Mouse (Mus musculus): ENCODE measurements around the gene Catsperd. TPM values are rescaled to one million over a fixed set of nuclear protein-coding genes. Genes with fewer than 3 reads are reported as not detected.

The Catsperd gene
- 0.53 TPM for polyA plus RNA-seq (2014; fragmentation: Illumina TruSeq; extraction: RNeasy Lipid Tissue Mini Kit (QIAGEN cat#74804); ENCODE audit: low read depth, low replicate concordance)

DNA sequence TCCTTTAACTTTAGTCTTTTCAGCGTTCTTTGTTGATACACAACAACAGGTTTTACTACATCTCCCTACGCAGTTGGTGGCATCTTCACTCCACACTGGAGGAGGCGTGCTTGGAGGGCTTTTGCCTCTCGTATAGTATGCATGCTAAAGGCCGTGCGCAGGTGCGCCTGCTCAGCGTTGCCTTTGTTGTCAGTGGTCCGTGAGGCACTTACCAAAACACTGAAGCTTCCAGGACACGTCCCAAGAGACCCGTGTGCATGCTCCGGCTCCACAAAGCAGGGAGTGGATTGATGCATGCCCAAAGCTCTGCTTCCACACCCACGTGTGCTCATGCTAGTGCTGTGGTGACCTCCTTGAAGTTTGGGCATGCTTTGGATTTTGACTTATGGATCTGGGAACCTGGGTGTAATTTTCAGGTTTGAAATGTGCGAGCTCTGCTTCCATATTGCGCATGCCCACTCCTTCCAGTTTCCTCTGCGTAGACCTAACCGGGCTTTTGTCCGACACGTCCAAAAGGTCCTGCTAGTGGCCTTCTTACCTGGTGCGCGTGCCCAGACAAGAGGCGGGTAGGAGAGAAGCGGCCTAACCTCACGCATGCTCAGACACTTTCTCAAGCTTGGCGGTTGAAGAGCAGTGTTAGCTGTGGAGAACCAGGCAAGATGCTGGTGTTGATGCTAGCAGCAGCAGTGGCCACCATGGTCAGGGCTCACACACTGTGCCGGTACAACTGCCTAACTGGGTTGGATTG lies at the start of gene Catsperd:
Catsperd (plus strand) TSS at position 614 of the 748 bp plus-strand sequence.

DNA sequence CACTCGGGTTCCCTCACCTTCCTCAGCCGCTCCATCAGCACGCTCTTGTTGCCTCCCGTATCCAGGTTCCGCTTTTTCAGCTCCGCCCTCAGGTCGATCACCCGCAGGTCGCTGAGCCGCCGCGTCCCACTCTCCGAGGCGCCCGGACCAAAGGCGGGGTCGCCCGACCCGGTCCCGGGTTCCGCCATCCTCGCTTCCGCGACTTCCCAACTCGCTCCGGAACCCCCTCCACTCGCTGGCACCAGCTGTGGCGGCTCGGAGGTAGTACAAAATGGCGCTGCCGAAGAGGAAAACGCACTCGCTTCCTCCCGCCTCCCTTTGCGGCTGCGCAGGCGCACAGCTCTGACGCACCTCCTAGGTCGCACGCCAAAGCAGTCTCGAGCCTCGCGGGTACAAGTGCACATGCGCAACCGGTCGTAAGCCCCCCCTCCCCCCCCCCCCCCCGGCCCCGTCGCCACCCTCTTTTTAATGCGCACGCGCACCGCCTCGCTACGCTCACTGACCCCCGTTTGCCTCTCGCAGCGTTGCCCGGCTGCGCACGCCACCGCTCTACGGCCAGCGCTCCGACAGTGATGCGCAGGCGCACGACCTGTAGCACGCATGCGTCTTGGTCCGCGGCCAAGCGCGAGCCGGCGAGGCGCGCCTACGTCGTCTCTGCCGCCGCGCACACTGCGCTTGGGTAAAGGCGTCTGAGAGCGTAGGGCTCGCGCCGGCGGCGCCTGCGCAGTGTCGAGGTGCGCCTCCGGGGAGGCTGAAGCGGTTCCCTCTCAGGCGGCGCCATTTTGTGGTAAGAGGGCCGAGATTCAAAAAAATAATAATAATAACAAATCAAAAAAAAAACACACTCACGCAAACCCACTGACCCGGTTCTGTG lies 43.4 kb upstream of the Catsperd start, which contains the start of the genes Safb2 and Safb:
Safb2 (minus strand) TSS at position 329 of the 874 bp plus-strand sequence.
Safb (plus strand) TSS at position 569 of the 874 bp plus-strand sequence.

DNA sequence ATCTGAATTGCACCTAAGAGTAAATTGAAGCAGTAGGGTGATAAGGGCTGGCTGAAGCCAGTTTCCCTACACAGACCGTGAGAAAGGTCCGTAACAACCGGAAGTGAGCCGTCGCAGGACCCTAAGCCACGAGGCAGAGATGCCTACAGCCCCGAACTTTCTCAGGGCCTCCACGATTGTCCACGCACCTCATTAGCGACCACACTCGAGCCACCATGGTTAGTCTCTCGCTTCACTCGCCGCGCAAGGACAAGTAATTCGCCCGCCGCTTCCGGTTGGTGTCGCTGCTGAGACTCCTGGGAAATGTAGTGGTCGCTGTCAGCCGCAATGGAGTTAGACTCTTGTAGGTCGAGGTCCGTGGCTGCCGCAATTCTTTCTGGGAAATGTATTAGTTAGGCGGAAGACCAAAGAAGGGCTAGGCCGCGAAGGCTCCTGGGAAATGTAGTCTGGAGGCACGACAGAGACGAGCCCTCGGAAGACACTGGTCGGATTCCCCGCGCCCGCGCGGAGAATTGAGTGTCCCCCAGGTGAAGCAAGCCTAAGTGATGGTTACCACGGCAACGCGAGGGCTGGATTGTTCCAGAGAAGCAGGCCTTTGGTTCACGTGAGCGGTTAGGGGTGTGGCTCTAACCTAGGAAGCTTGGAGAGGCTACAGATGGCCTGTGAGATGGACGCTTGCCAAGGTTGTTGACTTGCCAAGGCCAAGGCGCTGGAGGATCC lies 18.3 kb upstream of the Catsperd start, which contains the start of gene 2410015M20Rik:
2410015M20Rik (minus strand) TSS at position 320 of the 720 bp plus-strand sequence.

DNA sequence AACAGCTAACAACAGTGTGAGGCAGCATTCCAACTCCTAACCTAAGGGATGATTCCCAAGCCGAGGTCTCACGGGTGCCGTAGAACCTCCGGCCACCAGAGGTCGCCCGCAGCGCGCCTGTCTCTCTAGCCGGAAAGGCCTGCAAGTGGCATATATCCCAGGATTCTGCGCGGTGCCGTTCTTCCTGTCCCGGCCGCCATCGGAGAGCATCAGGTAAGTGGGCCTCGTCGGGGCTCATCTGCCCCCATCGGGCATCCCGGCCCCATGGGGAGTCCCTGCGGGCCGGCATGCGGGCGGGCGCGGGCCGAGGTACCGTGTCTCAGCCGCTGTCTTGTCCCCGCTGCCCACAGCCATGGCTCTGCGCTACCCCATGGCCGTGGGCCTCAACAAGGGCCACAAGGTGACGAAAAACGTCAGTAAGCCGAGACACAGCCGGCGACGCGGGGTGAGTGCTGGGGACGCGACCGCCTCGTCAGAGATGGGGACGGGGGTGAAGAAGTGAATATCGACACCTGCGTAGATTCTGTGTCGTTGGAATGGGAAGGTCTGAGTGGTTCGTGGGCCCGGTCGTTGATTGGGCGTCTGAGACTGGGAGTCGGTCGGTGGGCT lies 14.6 kb upstream of the Catsperd start, which contains the start of gene Rpl36:
Rpl36 (plus strand) TSS at position 181 of the 609 bp plus-strand sequence.

DNA sequence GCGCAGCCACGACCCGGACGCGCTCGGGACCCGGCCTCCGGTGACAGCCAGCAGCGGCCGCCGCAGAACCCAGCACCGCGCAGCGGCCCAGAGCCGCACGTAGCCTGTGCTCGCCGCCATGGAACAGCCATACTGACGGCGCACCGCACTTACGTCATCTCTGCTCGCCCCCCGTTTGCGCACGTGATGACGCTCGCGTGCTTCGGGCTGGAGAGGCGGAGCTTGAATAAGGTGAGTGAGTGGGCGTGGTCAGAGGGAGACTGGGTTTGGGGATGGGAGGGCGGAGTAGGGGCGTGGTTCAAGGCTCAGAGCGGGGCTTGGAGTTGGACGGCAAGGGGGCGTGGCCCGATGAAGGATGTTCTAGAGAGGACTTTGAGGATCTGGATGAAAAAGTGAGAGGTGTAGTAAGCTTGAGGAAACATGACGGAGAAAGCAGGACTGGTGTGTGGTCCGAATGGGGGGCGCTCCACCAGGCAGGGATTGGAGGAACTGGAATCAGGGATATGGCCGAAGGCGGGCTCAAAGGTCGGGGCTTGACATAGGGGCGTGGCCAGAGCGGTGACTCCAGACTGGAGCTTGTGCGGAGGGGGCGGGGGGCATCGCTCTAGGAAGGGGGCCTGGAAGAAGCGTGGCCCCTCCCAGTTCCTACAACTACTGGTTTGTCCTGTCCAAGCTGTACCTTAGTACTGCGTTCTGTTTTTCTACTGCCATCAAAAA lies 1.0 kb upstream of the Catsperd start, which contains the start of gene Lonp1:
Lonp1 (minus strand) TSS at position 134 of the 717 bp plus-strand sequence.

DNA sequence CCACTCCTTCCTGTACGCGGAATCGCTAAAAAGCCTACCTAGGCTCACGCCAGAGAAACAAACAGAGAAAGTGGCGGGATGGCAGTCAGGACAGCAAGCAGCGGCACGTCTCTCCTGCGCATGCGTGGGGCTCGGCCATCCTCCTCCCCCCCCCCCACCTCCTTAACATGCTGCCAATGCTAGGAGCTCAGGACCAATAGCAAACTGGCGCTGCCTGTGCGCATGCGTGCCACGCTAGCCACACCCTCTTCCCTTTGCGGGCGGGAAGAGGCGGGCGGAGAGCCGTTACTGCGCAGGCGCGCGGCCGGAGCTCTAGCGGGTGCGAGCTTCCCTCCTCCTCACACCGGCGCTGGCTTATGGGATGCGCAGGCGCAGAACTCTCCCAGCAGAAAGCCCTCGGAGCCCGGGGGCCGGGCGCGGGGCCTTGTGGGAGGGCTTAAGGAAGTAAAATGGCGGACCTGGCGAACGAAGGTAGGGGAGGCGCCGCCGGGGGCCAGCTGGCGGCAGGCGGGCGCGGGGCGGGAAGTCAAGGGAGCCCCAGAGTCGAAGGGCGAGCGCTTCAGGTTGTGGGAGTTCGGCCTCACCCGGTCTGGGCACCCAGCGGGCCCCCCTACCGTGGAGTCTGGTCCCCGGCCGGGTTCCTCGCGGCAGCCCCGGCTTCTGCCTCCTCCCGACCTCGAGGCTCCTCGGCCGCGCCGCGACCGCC lies 45.2 kb downstream of the Catsperd start, which contains the start of gene Ranbp3:
Ranbp3 (plus strand) TSS at position 354 of the 706 bp plus-strand sequence.

Other genes with a start within 250 kb of the Catsperd start
- gene Ptprs, start 151.7 kb upstream of the Catsperd start, polyA plus RNA-seq (2014; fragmentation: Illumina TruSeq; extraction: RNeasy Lipid Tissue Mini Kit (QIAGEN cat#74804); ENCODE audit: low read depth, low replicate concordance) = 0.08 TPM
- not detected for gene Znrf4, start 115.7 kb upstream of the Catsperd start, polyA plus RNA-seq (2014; fragmentation: Illumina TruSeq; extraction: RNeasy Lipid Tissue Mini Kit (QIAGEN cat#74804); ENCODE audit: low read depth, low replicate concordance)
- not detected for gene Gm20219, start 73.8 kb upstream of the Catsperd start, polyA plus RNA-seq (2014; fragmentation: Illumina TruSeq; extraction: RNeasy Lipid Tissue Mini Kit (QIAGEN cat#74804); ENCODE audit: low read depth, low replicate concordance)
- 22.4 TPM for gene Safb2, start 43.6 kb upstream of the Catsperd start, polyA plus RNA-seq (2014; fragmentation: Illumina TruSeq; extraction: RNeasy Lipid Tissue Mini Kit (QIAGEN cat#74804); ENCODE audit: low read depth, low replicate concordance)
- 7.8 TPM for gene Safb, start 43.3 kb upstream of the Catsperd start, polyA plus RNA-seq (2014; fragmentation: Illumina TruSeq; extraction: RNeasy Lipid Tissue Mini Kit (QIAGEN cat#74804); ENCODE audit: low read depth, low replicate concordance)
- 30.1 TPM for gene 2410015M20Rik, start 18.4 kb upstream of the Catsperd start, polyA plus RNA-seq (2014; fragmentation: Illumina TruSeq; extraction: RNeasy Lipid Tissue Mini Kit (QIAGEN cat#74804); ENCODE audit: low read depth, low replicate concordance)
- gene Rpl36, start 14.7 kb upstream of the Catsperd start, polyA plus RNA-seq (2014; fragmentation: Illumina TruSeq; extraction: RNeasy Lipid Tissue Mini Kit (QIAGEN cat#74804); ENCODE audit: low read depth, low replicate concordance) = not detected
- gene Lonp1, start 1.3 kb upstream of the Catsperd start, polyA plus RNA-seq (2014; fragmentation: Illumina TruSeq; extraction: RNeasy Lipid Tissue Mini Kit (QIAGEN cat#74804); ENCODE audit: low read depth, low replicate concordance) = 10.4 TPM
- 1.4 TPM for gene Ranbp3, start 45.2 kb downstream of the Catsperd start, polyA plus RNA-seq (2014; fragmentation: Illumina TruSeq; extraction: RNeasy Lipid Tissue Mini Kit (QIAGEN cat#74804); ENCODE audit: low read depth, low replicate concordance)
- gene Ndufa11, start 89.6 kb downstream of the Catsperd start, polyA plus RNA-seq (2014; fragmentation: Illumina TruSeq; extraction: RNeasy Lipid Tissue Mini Kit (QIAGEN cat#74804); ENCODE audit: low read depth, low replicate concordance) = not detected
- gene Vmac, start 89.9 kb downstream of the Catsperd start, polyA plus RNA-seq (2014; fragmentation: Illumina TruSeq; extraction: RNeasy Lipid Tissue Mini Kit (QIAGEN cat#74804); ENCODE audit: low read depth, low replicate concordance) = 6.5 TPM
- gene Nrtn, start 129.4 kb downstream of the Catsperd start, polyA plus RNA-seq (2014; fragmentation: Illumina TruSeq; extraction: RNeasy Lipid Tissue Mini Kit (QIAGEN cat#74804); ENCODE audit: low read depth, low replicate concordance) = not detected
- gene Dus3l, start 136.6 kb downstream of the Catsperd start, polyA plus RNA-seq (2014; fragmentation: Illumina TruSeq; extraction: RNeasy Lipid Tissue Mini Kit (QIAGEN cat#74804); ENCODE audit: low read depth, low replicate concordance) = 0.64 TPM
- not detected for gene Prr22, start 142.1 kb downstream of the Catsperd start, polyA plus RNA-seq (2014; fragmentation: Illumina TruSeq; extraction: RNeasy Lipid Tissue Mini Kit (QIAGEN cat#74804); ENCODE audit: low read depth, low replicate concordance)
- not detected for gene Rfx2, start 202.9 kb downstream of the Catsperd start, polyA plus RNA-seq (2014; fragmentation: Illumina TruSeq; extraction: RNeasy Lipid Tissue Mini Kit (QIAGEN cat#74804); ENCODE audit: low read depth, low replicate concordance)
- not detected for gene Acsbg2, start 246.3 kb downstream of the Catsperd start, polyA plus RNA-seq (2014; fragmentation: Illumina TruSeq; extraction: RNeasy Lipid Tissue Mini Kit (QIAGEN cat#74804); ENCODE audit: low read depth, low replicate concordance)
- not detected for gene 1700061G19Rik, start 247.3 kb downstream of the Catsperd start, polyA plus RNA-seq (2014; fragmentation: Illumina TruSeq; extraction: RNeasy Lipid Tissue Mini Kit (QIAGEN cat#74804); ENCODE audit: low read depth, low replicate concordance)